9 mouse cellular contexts compared by ENCODE assay signal in genomic region chr7:78569255-78569618, GRCm38 (mm10).
DNase-seq lines count a peak whose midpoint lies in the region; ATAC-seq and TF ChIP-seq lines count a peak whose summit lies in the region.
"Had no signal": no experiment of that assay in that cellular context is flagged by ENCODE, and none has a peak within 500 bp of the region (broad histone marks: within the 10 kb centered on the region; RNA-seq: fewer than 3 reads in every experiment).

No protein-coding gene starts in this region.

- DNase-seq in frontal cortex, postnatal 14 days (ENCODE audit: low spot score in 2 of 2) = no peak
- DNase-seq in lung, postnatal 25 days (ENCODE audit: low spot score) = no peak
- DNase-seq in limb, embryonic 10.5 days (ENCODE audit: low spot score) = no peak
- no peak for DNase-seq in stomach, postnatal 0 days (ENCODE audit: low spot score)
- no peak for DNase-seq in left cerebral cortex, adult 11 months (ENCODE audit: low spot score)
- DNase-seq in testis, postnatal 10 days (ENCODE audit: low spot score) = no peak

- H3K9ac ChIP-seq in lung, embryonic 16.5 days (ENCODE audit: low read length) = no peak overlapping the region
- peak overlapping the region; percentile 18; the same call in 1 of the 2 replicates for H3K9ac ChIP-seq in stomach, postnatal 0 days (ENCODE audit: low read length)

- H3K4me3 ChIP-seq in lung, embryonic 16.5 days (ENCODE audit: low read length) = no peak overlapping the region
- H3K4me3 ChIP-seq in limb, embryonic 10.5 days = peak overlapping the region; percentile 30; the same call in 1 of the 2 replicates
- no peak overlapping the region for H3K4me3 ChIP-seq in stomach, postnatal 0 days (ENCODE audit: low read depth, low read length)
- H3K4me3 ChIP-seq: megakaryocyte, embryonic 14.5 days had no signal

- peak overlapping the region; percentile 36 for H3K4me2 ChIP-seq in lung, embryonic 16.5 days (ENCODE audit: low read depth, low read length)
- H3K4me2 ChIP-seq in stomach, postnatal 0 days (replicated peaks; ENCODE audit: low read depth) = peak overlapping the region; percentile 40

- H3K27me3 ChIP-seq in lung, embryonic 16.5 days (ENCODE audit: control insufficient read depth, insufficient read depth, low read depth, low read length) = no peaks in the 10 kb centered on the region; the same call in 1 of the 2 replicates
- peaks cover 48% of the 10 kb centered on the region for H3K27me3 ChIP-seq in limb, embryonic 10.5 days (ENCODE audit: low read depth, poor library complexity, severe bottlenecking)
- no peaks in the 10 kb centered on the region for H3K27me3 ChIP-seq in stomach, postnatal 0 days (ENCODE audit: control insufficient read depth, insufficient read depth, low read length)

- 8% methylated on average over 5 of the region's 5 CpGs for WGBS in lung, embryonic 16.5 days
- 5% methylated on average over 5 of the region's 5 CpGs for WGBS in limb, embryonic 10.5 days
- WGBS in stomach, postnatal 0 days = 11% methylated on average over 5 of the region's 5 CpGs

- no peak for TF ChIP-seq EP300 in stomach, postnatal 0 days (optimal IDR thresholded peaks at IDR 0.05)

- ATAC-seq in frontal cortex, adult (ENCODE audit: low TSS enrichment) = peak; percentile 18; the same call in 1 of the 2 replicates
- ATAC-seq in lung, embryonic 16.5 days (ENCODE audit: low read depth) = no peak; the same call in 1 of the 2 replicates
- no peak for ATAC-seq in stomach, postnatal 0 days (ENCODE audit: low FRiP score, low TSS enrichment)

- no peak for TF ChIP-seq CTCF in stomach, postnatal 0 days (IDR thresholded peaks at IDR 0.05; ENCODE audit: low read depth)

- H3K4me1 ChIP-seq in lung, embryonic 16.5 days (replicated peaks; ENCODE audit: control insufficient read depth, insufficient read depth, low read length) = peaks cover 3% of the 10 kb centered on the region; the same call in 1 of the 2 replicates
- H3K4me1 ChIP-seq in limb, embryonic 10.5 days = no peaks in the 10 kb centered on the region
- no peaks in the 10 kb centered on the region for H3K4me1 ChIP-seq in stomach, postnatal 0 days (replicated peaks; ENCODE audit: control insufficient read depth, insufficient read depth)
- H3K4me1 ChIP-seq: megakaryocyte, embryonic 14.5 days had no signal

- no peak overlapping the region for H3K27ac ChIP-seq in lung, embryonic 16.5 days (ENCODE audit: low read length)
- H3K27ac ChIP-seq in limb, embryonic 10.5 days = no peak overlapping the region
- no peak overlapping the region for H3K27ac ChIP-seq in stomach, postnatal 0 days (replicated peaks)

- no peaks in the 10 kb centered on the region for H3K9me3 ChIP-seq in lung, embryonic 16.5 days (ENCODE audit: control insufficient read depth, low read length)
- no peaks in the 10 kb centered on the region for H3K9me3 ChIP-seq in limb, embryonic 10.5 days (replicated peaks)
- no peaks in the 10 kb centered on the region for H3K9me3 ChIP-seq in stomach, postnatal 0 days (ENCODE audit: control insufficient read depth, low read length)
- H3K9me3 ChIP-seq: megakaryocyte, embryonic 14.5 days had no signal

- H3K36me3 ChIP-seq in lung, embryonic 16.5 days (ENCODE audit: control insufficient read depth, insufficient read depth, low read length) = no peaks in the 10 kb centered on the region
- no peaks in the 10 kb centered on the region for H3K36me3 ChIP-seq in limb, embryonic 10.5 days
- H3K36me3 ChIP-seq in stomach, postnatal 0 days (ENCODE audit: control insufficient read depth, insufficient read depth, low read length) = no peaks in the 10 kb centered on the region
